Mouse (Mus musculus): Measurements from ENCODE around the gene Cep290.

DNA sequence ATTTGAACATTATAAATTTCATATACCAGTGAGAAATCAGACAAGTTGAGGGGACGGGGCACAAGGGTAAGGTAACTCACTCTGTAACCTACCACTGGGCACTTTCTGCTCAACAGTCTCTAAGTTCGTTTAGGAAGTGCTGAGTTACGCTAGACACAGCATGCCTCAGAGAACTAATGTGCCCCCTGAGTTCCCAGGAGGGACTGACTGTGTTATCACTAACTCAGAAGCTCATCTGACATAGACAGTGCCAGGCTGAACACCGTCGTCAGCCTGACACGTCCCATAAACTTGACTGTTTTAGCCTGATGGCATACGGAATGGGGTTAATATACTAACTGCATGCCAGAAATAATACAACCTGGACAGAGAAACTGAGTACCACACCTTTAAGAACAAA lies 87.9 kb downstream of the Cep290 start:
- TF ChIP-seq CTCF (IDR thresholded peaks at IDR 0.05) (no peak), POLR2A (IDR thresholded peaks at IDR 0.05; ENCODE audit: insufficient read depth, low read depth, low read length) (no peak)

Measured in heart, adult 2 months (tissue).